Mouse (Mus musculus): ENCODE results near the gene Tex14. TPM values are rescaled to one million over a fixed set of nuclear protein-coding genes. Genes with fewer than 3 reads are reported as not detected.
A peak's percentile ranks its signal among the peaks of the same experiment; 100 is the strongest.

The Tex14 gene
- polyA plus RNA-seq, 2 experiments: 0.06 TPM; not detected in 1

DNA sequence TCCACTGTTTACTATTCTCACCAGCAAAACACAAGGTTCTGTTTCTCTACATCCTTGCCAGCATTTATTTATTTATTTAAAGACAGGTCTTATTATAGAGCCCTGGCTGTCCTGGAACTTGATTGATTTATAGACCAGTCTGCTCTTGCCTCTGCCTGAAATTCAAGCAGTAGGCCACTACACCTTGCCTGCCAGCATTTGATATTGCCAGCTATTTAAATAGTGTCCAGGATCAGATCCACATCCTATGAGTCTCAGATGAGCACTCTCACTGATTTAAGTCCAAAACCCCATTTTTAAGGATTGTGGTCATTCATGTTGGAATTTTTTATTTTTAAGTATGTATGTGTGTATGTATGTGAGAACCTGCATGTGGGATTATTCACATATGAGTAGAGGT, 16.0 kb downstream of the Tex14 start:
- no peak overlapping the region for H3K9ac ChIP-seq (replicated peaks)
- H3K9me3 ChIP-seq (ENCODE audit: control insufficient read depth, low read length): no peaks in the 10 kb centered on the region
- H3K36me3 ChIP-seq (replicated peaks; ENCODE audit: control insufficient read depth, insufficient read depth, low read depth): no peaks in the 10 kb centered on the region
- H3K27ac ChIP-seq: no peak overlapping the region
- no peak for ATAC-seq (ENCODE audit: insufficient read depth)
- no peak overlapping the region for H3K4me3 ChIP-seq (ENCODE audit: insufficient read depth in 1 of 2, low read depth in 2 of 2, low read length in 2 of 2)
- no peak for DNase-seq (ENCODE audit: low read depth in 3 of 3, low spot score in 3 of 3)
- TF ChIP-seq CTCF (IDR thresholded peaks at IDR 0.05; ENCODE audit: low read depth) (no peak), EP300 (IDR thresholded peaks at IDR 0.05; ENCODE audit: low read depth) (no peak)
- H3K4me1 ChIP-seq (replicated peaks; ENCODE audit: control insufficient read depth in 2 of 2, insufficient read depth in 2 of 2, low read length in 1 of 2): peaks cover 8 to 10% of the 10 kb centered on the region in 2 experiments; a peak in 2 of 4 replicates
- H3K4me2 ChIP-seq (ENCODE audit: low read depth): no peak overlapping the region
- H3K27me3 ChIP-seq (ENCODE audit: control insufficient read depth, insufficient read depth, low read length): no peaks in the 10 kb centered on the region

DNA sequence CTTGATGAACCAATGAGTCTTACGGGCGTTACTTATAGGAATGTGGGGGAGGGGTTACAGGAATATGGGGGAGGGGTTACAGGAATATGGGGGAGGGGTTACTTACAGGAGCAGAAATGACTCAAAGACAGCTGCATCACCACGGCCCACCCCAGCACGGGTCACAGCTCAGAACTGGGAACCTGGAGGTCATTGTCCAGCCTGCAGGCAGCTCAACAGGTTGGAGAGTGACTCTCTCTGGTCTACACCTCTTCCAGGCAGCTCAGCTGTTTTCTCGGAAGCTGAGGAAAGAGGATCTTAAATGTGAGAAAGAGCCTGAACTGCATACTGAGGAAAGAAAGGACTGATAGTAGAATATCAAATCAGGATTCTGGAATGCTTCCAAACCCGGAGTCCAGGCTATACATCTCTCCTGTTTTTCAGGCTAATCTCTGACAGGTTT, 16.9 kb downstream of the Tex14 start:
- no peaks in the 10 kb centered on the region for H3K9me3 ChIP-seq (ENCODE audit: control insufficient read depth, low read length)
- DNase-seq (ENCODE audit: low read depth in 3 of 3, low spot score in 3 of 3) (peak in 1 of 3 experiments; percentile 55), ATAC-seq (ENCODE audit: insufficient read depth) (no peak)
- peak overlapping the region; percentile 92 for H3K4me2 ChIP-seq (ENCODE audit: low read depth)
- peaks cover 8 to 10% of the 10 kb centered on the region in 2 experiments; a peak in 2 of 4 replicates for H3K4me1 ChIP-seq (replicated peaks; ENCODE audit: control insufficient read depth in 2 of 2, insufficient read depth in 2 of 2, low read length in 1 of 2)
- no peaks in the 10 kb centered on the region for H3K36me3 ChIP-seq (replicated peaks; ENCODE audit: control insufficient read depth, insufficient read depth, low read depth)
- H3K27ac ChIP-seq: peak overlapping the region; percentile 83
- no peaks in the 10 kb centered on the region for H3K27me3 ChIP-seq (ENCODE audit: control insufficient read depth, insufficient read depth, low read length)
- H3K4me3 ChIP-seq (ENCODE audit: insufficient read depth in 1 of 2, low read depth in 2 of 2, low read length in 2 of 2): peak overlapping the region; percentile 44 to 64; a peak in 3 of 4 replicates
- peak overlapping the region; percentile 87 for H3K9ac ChIP-seq (replicated peaks)
- WGBS (ENCODE audit: insufficient replicate concordance): 11% methylated on average over 6 of the region's 6 CpGs
- TF ChIP-seq CTCF (IDR thresholded peaks at IDR 0.05; ENCODE audit: low read depth): no peak
- no peak for TF ChIP-seq EP300 (IDR thresholded peaks at IDR 0.05; ENCODE audit: low read depth)

DNA sequence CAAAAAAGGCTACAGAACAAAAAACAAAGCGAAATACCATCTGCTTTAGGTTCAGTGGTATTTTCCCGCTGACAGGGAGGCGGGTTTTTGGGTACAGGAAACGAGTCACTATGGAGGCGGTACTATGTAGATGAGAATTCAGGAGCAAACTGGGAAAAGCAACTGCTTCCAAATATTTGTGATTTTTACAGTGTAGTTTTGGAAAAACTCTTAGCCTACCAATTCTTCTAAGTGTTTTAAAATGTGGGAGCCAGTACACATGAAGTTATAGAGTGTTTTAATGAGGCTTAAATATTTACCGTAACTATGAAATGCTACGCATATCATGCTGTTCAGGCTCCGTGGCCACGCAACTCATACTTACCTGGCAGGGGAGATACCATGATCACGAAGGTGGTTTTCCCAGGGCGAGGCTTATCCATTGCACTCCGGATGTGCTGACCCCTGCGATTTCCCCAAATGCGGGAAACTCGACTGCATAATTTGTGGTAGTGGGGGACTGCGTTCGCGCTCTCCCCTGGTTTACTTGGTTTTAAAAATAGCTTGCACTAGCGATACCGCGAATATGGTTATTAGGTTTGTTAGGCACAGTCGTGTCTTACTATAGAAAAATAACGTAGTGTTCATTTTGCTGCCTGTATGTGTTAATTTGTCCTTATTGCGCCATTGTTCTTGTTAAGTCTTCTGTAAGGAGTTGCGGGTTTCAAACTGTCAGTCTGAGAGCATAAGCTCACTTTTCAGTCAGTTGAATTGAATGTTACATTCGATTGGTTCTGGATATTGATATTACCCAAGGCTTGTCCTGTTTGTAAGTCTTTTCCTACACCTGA, 17.9 kb downstream of the Tex14 start:
- WGBS (ENCODE audit: insufficient replicate concordance): under 1% methylated on average over 26 of the region's 26 CpGs
- peak; percentile 87 to 89 (median 88) for DNase-seq (ENCODE audit: low read depth in 3 of 3, low spot score in 3 of 3)
- peak; percentile 72 for ATAC-seq (ENCODE audit: insufficient read depth)
- H3K4me1 ChIP-seq (replicated peaks; ENCODE audit: control insufficient read depth in 2 of 2, insufficient read depth in 2 of 2, low read length in 1 of 2): peaks cover 8 to 11% of the 10 kb centered on the region in 2 experiments; a peak in 3 of 4 replicates
- no peaks in the 10 kb centered on the region for H3K36me3 ChIP-seq (replicated peaks; ENCODE audit: control insufficient read depth, insufficient read depth, low read depth)
- H3K4me3 ChIP-seq (ENCODE audit: insufficient read depth in 1 of 2, low read depth in 2 of 2, low read length in 2 of 2): peak overlapping the region; percentile 44 to 64; a peak in 3 of 4 replicates
- TF ChIP-seq EP300 (IDR thresholded peaks at IDR 0.05; ENCODE audit: low read depth) (peak; percentile 81), CTCF (IDR thresholded peaks at IDR 0.05; ENCODE audit: low read depth) (no peak)
- H3K27ac ChIP-seq: peak overlapping the region; percentile 89
- no peaks in the 10 kb centered on the region for H3K27me3 ChIP-seq (ENCODE audit: control insufficient read depth, insufficient read depth, low read length)
- peak overlapping the region; percentile 87 for H3K9ac ChIP-seq (replicated peaks)
- H3K4me2 ChIP-seq (ENCODE audit: low read depth): peak overlapping the region; percentile 92
- H3K9me3 ChIP-seq (ENCODE audit: control insufficient read depth, low read length): no peaks in the 10 kb centered on the region

DNA sequence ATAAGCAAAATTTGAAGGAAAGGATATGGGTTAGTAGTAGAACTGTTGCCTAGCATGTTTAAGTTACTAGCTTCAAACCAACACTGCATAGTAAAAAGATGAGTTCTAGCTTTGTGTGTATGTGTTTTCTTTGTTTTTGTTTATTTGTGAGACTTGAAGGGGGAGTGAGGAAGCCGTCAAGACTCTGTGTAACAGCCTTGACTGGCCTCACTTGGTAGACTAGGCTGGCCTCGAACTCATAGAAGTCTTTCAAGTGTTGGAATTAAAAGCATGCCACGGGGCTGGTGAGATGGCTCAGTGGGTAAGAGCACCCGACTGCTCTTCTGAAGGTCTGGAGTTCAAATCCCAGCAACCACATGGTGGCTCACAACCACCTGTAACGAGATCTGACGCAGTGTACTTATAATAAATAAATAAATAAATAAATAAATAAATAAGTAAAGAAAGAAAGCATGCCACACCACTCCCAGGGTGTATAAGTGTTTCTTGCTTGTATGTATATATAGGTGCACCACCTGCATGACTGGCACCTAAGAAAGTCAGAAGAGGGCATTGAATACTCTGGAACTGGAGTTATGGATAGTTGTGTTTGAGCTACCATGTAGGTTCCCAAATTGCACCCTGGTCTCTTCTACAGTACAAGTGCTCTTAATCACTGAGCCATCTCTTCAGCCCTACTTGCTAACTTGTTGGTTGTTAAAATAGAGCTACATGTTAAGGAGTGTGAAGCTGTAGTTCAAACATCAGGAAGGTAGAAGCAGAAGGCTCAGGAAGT, 18.9 kb downstream of the Tex14 start:
- no peak overlapping the region for H3K4me3 ChIP-seq (ENCODE audit: insufficient read depth in 1 of 2, low read depth in 2 of 2, low read length in 2 of 2)
- H3K4me1 ChIP-seq (replicated peaks; ENCODE audit: control insufficient read depth in 2 of 2, insufficient read depth in 2 of 2, low read length in 1 of 2): peaks cover 14 to 15% of the 10 kb centered on the region in 2 experiments
- H3K4me2 ChIP-seq (ENCODE audit: low read depth): peak overlapping the region; percentile 3; the same call in 1 of the 2 replicates
- DNase-seq (ENCODE audit: low read depth in 3 of 3, low spot score in 3 of 3) (no peak), ATAC-seq (ENCODE audit: insufficient read depth) (no peak)
- H3K9ac ChIP-seq (replicated peaks): peak overlapping the region; percentile 27; the same call in 1 of the 2 replicates
- WGBS (ENCODE audit: insufficient replicate concordance): 43% methylated on average over 6 of the region's 6 CpGs
- TF ChIP-seq EP300 (IDR thresholded peaks at IDR 0.05; ENCODE audit: low read depth) (no peak), CTCF (IDR thresholded peaks at IDR 0.05; ENCODE audit: low read depth) (no peak)
- no peaks in the 10 kb centered on the region for H3K27me3 ChIP-seq (ENCODE audit: control insufficient read depth, insufficient read depth, low read length)
- no peaks in the 10 kb centered on the region for H3K36me3 ChIP-seq (replicated peaks; ENCODE audit: control insufficient read depth, insufficient read depth, low read depth)
- no peaks in the 10 kb centered on the region for H3K9me3 ChIP-seq (ENCODE audit: control insufficient read depth, low read length)
- H3K27ac ChIP-seq: peak overlapping the region; percentile 89

DNA sequence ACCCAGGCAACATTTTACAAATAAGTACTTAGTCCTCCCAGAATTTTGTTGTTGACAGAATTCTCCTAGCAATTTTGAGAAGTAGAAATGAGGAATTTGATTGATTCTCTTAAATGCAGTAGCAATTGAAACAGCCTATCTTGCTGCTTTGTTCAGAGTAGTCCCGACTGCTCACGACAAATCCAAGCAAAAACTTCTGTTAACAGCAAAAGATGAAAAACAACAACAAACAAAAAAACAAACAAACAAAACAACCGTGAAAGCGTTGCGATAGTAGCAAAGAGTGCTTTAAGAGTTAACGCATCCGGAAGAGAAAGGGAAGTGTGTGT, 21.2 kb downstream of the Tex14 start:
- Histone ChIP-seq H3K4me2 (ENCODE audit: low read depth) (peak overlapping the region; percentile 45), H3K27me3 (ENCODE audit: control insufficient read depth, insufficient read depth, low read length) (no peaks in the 10 kb centered on the region), H3K36me3 (replicated peaks; ENCODE audit: control insufficient read depth, insufficient read depth, low read depth) (no peaks in the 10 kb centered on the region), H3K4me1 (replicated peaks; ENCODE audit: control insufficient read depth in 2 of 2, insufficient read depth in 2 of 2, low read length in 1 of 2) (peaks cover 14 to 15% of the 10 kb centered on the region in 2 experiments), H3K27ac (peak overlapping the region; percentile 70), H3K4me3 (ENCODE audit: insufficient read depth in 1 of 2, low read depth in 2 of 2, low read length in 2 of 2) (peak overlapping the region; percentile 42 to 59), H3K9me3 (ENCODE audit: control insufficient read depth, low read length) (no peaks in the 10 kb centered on the region), H3K9ac (replicated peaks) (peak overlapping the region; percentile 31)
- ATAC-seq (ENCODE audit: insufficient read depth) (no peak), DNase-seq (ENCODE audit: low read depth in 3 of 3, low spot score in 3 of 3) (no peak)
- WGBS (ENCODE audit: insufficient replicate concordance): 0% methylated on average over 7 of the region's 7 CpGs
- TF ChIP-seq CTCF (IDR thresholded peaks at IDR 0.05; ENCODE audit: low read depth): no peak
- no peak for TF ChIP-seq EP300 (IDR thresholded peaks at IDR 0.05; ENCODE audit: low read depth)
